Mouse (Mus musculus): ENCODE results near the gene Gspt1. TPM values are rescaled to one million over a fixed set of nuclear protein-coding genes. Genes with fewer than 3 reads are reported as not detected.

Gspt1 gene
- 69.4 TPM for polyA plus RNA-seq (2017; shearing (Covaris generic))

GRCm38 (mm10) chr16:11253898-11254722 is at the start of gene Gspt1:
Gene Gspt1 (minus strand): TSS chr16:11254325.

DNA sequence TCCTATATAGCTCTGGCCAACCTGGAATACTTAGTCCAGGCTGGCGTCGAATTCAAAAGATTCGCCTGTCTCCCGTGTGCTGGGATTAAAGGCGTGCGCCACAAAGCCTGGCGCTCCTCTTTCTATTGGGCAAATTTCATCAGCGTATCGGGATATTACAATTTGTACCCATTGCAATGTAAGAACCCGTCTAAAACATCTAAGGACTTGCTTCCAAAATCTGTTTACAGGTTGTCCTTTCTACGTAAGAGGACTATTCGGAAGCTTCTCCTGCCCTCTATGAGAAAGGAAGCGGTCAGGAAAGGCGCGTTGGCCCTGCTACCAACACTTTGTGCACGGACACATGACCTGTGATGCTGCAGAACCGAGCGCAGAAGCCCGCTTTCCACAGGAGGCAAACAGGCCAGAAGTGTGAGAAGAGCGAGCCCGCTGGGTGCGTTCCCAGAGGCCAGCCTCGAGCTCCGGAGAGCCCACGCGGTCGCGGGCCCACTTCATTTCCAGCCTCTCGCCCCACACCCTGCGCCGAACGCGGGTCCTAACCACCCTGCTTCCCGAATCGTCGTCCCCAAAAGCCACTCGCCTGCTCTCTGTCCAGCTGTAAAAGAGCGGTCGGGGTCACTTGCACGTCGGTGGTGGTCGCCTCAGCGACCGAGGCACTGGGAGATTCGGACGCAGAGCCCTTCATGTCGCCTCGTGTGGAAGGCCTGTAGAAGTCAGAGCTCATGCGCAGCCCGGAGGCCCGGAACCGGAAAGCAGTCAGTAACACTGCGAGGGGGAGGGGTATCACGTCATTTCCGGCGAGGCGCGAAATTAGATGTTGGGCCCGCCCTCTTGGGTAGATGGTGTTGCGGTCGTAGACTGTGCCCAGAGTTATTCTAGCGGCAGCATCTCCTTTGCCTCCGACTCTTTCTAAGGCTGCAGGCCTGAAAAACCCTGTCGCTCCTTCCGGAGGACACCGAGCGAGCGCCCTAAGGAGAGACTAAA is 51.3 kb downstream of the Gspt1 start, which contains the start of gene Rsl1d1:
TSS of gene Rsl1d1 (minus strand) at position 761 of the 984 bp plus-strand sequence.

GRCm38 (mm10) chr16:11176208-11176883 is 77.8 kb downstream of the Gspt1 start, which contains the start of gene Zc3h7a:
Gene Zc3h7a (minus strand): TSS chr16:11176393.

Other genes with a start within 250 kb of the Gspt1 start
- gene Snn, start 193.4 kb downstream of the Gspt1 start, polyA plus RNA-seq (2017; shearing (Covaris generic)) = 1.1 TPM
- 164 TPM for gene Litaf, start 188.2 kb downstream of the Gspt1 start, polyA plus RNA-seq (2017; shearing (Covaris generic))
- gene Txndc11, start 119.7 kb downstream of the Gspt1 start, polyA plus RNA-seq (2017; shearing (Covaris generic)) = 72.3 TPM
- gene Zc3h7a, start 77.9 kb downstream of the Gspt1 start, polyA plus RNA-seq (2017; shearing (Covaris generic)) = 368 TPM
- gene Rsl1d1, start 51.0 kb downstream of the Gspt1 start, polyA plus RNA-seq (2017; shearing (Covaris generic)) = 184 TPM
- gene Tnfrsf17, start 59.5 kb upstream of the Gspt1 start, polyA plus RNA-seq (2017; shearing (Covaris generic)) = not detected
- 21.4 TPM for gene Snx29, start 68.6 kb upstream of the Gspt1 start, polyA plus RNA-seq (2017; shearing (Covaris generic))